Mouse (Mus musculus) forelimb bud, embryonic 11.5 days (tissue): ENCODE results near the gene Zbtb9.
A peak's percentile ranks its signal among the peaks of the same experiment; 100 is the strongest.

ENCODE experiments used
- DNase-seq: peaks from one replicate; pipeline ENCODE4 v3.0.0-alpha.2; 2012; ENCODE audit warnings: low read depth, low spot score

The Zbtb9 gene

GRCm38 (mm10) chr17:26947231-26948100 lies 25.5 kb upstream of the Zbtb9 start:
- DNase-seq = no peak

GRCm38 (mm10) chr17:26948316-26949050 lies 24.5 kb upstream of the Zbtb9 start:
- DNase-seq = no peak

- peak; percentile 45 for DNase-seq
These were observed 23.9 kb upstream of the Zbtb9 start for GRCm38 (mm10) chr17:26949051-26949577.

DNA sequence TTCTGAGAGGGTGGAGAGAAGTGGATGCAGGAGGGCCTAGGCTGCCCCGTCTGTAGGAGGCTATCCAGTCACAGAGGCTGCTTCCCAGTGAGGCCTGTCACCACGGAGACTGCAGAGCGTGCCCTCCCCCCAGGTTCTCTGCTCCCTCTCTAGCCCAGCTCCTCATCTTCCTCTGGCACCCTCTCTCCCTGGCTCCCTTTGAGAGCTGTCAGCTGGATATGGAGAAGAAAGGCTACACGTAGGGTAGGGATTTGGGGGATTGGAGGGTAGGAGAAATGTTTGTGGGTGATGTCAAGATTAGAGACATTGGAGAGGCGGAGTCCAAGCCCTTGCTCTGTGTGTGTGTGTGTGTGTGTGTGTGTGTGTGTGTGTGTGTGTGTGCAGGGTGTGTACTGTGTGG lies 23.1 kb upstream of the Zbtb9 start:
- DNase-seq = no peak

DNA sequence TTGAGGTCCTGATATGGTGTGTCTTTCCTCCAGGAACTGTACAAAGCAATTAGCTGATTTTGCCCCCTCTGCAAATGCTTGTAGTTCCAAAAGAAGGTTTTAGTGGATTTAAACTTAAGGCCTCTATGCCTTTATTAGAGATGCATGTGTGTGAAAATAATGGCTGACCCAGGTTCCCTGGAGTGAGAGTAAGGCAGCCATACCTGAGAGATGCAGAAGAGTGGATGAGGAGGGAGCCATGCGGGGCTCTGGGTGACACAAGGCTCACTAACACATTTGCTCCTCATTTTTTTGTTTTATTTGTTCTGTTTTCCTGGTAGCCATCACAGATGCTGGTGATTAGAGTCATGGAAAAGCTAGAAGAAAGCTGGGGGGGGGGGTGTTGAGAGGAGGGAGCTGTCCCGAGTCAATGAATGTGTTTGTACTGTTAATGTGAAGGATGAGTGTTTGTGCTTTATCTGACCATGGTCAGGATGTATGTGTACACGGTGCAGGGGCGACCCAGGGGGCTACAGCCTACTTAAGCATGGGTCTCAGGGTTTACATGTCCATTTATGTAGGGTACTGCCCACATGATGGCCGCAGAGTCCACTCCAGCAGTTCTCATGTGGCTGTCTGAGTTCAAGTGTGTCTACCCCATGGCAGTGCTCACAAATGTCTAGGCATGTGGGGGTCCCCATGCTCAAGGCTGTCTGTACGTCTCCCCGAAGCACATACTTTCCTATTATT lies 22.2 kb upstream of the Zbtb9 start:
- no peak for DNase-seq

GRCm38 (mm10) chr17:26951406-26951805 lies 21.6 kb upstream of the Zbtb9 start:
- DNase-seq = peak; percentile 85

- no peak for DNase-seq
These were observed 20.8 kb upstream of the Zbtb9 start for GRCm38 (mm10) chr17:26951952-26952877.

GRCm38 (mm10) chr17:26953201-26953600 lies 19.8 kb upstream of the Zbtb9 start:
- DNase-seq = no peak

DNA sequence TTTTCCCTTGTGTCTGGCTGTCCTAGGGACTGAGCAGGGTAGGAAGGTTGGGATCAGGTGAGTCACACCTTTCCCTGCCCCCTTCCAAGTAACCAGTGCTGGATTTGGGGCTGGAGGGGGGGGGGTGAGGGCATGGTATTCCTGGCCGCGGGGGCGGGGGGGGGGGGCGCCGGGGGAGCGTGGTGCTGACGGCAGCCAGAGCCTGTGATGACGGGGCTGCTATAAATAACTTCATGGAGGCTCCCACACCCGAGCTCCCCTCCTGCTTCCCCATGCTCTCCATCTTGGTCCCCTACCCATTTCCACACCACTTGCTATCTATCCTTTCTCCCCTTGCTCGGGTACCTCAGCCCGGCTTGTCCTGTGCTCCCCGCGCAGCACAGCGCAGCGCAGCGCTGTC lies 19.2 kb upstream of the Zbtb9 start:
- no peak for DNase-seq

GRCm38 (mm10) chr17:26956309-26956708 lies 16.7 kb upstream of the Zbtb9 start:
- DNase-seq = no peak

GRCm38 (mm10) chr17:26956895-26957294 lies 16.1 kb upstream of the Zbtb9 start:
- DNase-seq = no peak

DNA sequence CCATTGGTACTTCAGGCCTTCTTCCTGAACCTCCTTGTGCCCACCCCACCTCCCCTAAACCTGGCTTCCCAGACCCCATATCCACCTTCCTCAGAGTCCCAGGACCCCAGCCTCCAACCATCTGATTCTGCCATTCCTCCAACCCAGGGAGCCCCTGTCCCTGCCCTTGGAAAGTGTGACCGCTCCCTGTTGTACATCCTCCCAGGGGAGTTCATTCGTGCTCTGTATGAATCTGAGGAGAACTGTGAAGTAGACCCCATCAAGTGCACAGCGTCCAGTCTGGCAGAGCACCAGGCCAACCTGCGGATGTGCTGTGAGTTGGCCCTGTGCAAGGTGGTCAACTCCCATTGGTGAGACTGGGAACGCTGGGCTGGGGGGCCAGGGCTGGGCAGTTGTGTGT lies 15.1 kb upstream of the Zbtb9 start:
- DNase-seq = no peak

DNA sequence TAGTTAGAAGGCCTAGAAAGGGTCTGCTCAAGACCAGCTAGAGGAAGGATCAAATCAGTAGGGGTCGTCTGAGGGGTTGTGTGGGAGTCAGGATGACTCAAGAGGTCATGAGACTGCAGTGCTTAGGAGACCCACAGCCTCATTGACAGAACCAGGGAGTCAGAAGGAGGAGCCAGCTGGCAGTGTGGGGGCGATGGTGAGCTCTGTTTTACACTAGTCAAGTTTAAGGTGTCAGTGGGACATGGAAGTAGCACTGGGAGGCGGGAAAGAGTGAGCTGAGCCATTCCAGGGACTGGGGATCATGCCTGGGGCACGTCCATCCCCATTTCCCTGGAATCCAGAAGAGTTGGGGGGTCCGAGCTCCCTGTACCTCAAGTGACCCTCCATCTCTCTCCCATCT lies 14.1 kb upstream of the Zbtb9 start:
- no peak for DNase-seq

GRCm38 (mm10) chr17:26959815-26960214 lies 13.2 kb upstream of the Zbtb9 start:
- no peak for DNase-seq

- DNase-seq = no peak
These were observed 11.3 kb upstream of the Zbtb9 start for GRCm38 (mm10) chr17:26961572-26962240.

GRCm38 (mm10) chr17:26966993-26967392 lies 6.0 kb upstream of the Zbtb9 start:
- DNase-seq = no peak

- DNase-seq = no peak
These were observed 5.5 kb upstream of the Zbtb9 start for GRCm38 (mm10) chr17:26967477-26967876.

- DNase-seq = no peak
These were observed 4.8 kb upstream of the Zbtb9 start for GRCm38 (mm10) chr17:26968200-26968611.

GRCm38 (mm10) chr17:26969257-26969656 lies 3.7 kb upstream of the Zbtb9 start:
- DNase-seq = no peak

DNA sequence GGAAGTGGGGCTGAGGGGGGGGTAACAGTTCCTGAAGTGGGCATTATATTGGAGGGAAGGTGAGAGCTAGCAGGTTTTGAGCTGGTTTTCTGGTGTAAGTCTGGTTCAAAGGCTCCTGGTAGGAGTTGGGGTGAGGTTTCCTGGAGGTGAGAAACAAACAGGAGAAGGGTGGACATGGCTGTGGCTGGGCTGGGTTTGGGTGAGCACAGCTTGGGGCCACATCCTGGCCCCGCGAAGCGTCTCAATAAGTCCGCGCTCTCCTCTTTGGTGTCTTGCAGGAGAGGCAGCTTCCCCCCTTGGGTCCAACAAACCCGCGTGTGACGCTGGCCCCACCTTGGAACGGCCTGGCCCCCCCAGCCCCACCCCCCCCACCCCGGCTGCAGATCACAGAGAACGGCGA lies 2.7 kb upstream of the Zbtb9 start:
- DNase-seq = no peak
